Mouse (Mus musculus): ENCODE results near the gene Gm4553. TPM values are rescaled to one million over a fixed set of nuclear protein-coding genes. Genes with fewer than 3 reads are reported as not detected.
"Not testable (repeated sequence)": the region's sequence is repeated elsewhere in the genome, so short reads cannot be mapped to it uniquely, and the experiment has no call there.

Gm4553 gene
- total RNA-seq, 2 experiments from 2014 or later: not detected

GRCm38 (mm10) chr7:142143506-142144010, 22.0 kb downstream of the Gm4553 start:
- DNase-seq; intact Hi-C loops (cut with DNase I; ENCODE audit: low total_unique reads): not testable (repeated sequence)

GRCm38 (mm10) chr7:142140696-142141095, 24.8 kb downstream of the Gm4553 start:
- intact Hi-C loops (cut with DNase I; ENCODE audit: low total_unique reads): no loop called here
- DNase-seq: no peak

GRCm38 (mm10) chr7:142135934-142136333, 29.6 kb downstream of the Gm4553 start, which contains the start of gene Gm39115:
Gene Gm39115 (minus strand): TSS chr7:142136034.
- DNase-seq; intact Hi-C loops (cut with DNase I; ENCODE audit: low total_unique reads): not testable (repeated sequence)

- DNase-seq: no peak
These were observed 31.1 kb downstream of the Gm4553 start for GRCm38 (mm10) chr7:142134206-142134995.

GRCm38 (mm10) chr7:142128843-142129242, 36.7 kb downstream of the Gm4553 start:
- intact Hi-C loops (cut with DNase I; ENCODE audit: low total_unique reads): no loop called here
- no peak for DNase-seq

More at GRCm38 (mm10) chr7:142134206-142134995, 31.1 kb downstream of the Gm4553 start:
- intact Hi-C loops (cut with DNase I; ENCODE audit: low total_unique reads): no loop called here

GRCm38 (mm10) chr7:142120629-142121028, 44.9 kb downstream of the Gm4553 start, which contains the start of gene Gm45618:
Gene Gm45618 (minus strand): TSS chr7:142120729.
- not testable (repeated sequence) for DNase-seq

GRCm38 (mm10) chr7:142119632-142120031, 45.9 kb downstream of the Gm4553 start:
- no peak for DNase-seq
- intact Hi-C loops (cut with DNase I; ENCODE audit: low total_unique reads): no loop called here

More at GRCm38 (mm10) chr7:142120629-142121028, 44.9 kb downstream of the Gm4553 start, which contains the start of gene Gm45618:
- intact Hi-C loops (cut with DNase I; ENCODE audit: low total_unique reads): not testable (repeated sequence)

Other genes with a start within 250 kb of the Gm4553 start
- 10 to 100 TPM; 24.7 to 25.6 TPM for gene Tollip, start 247.2 kb downstream of the Gm4553 start, total RNA-seq (2021)
- under 1 TPM; 0.35 to 0.58 TPM for gene Brsk2, start 216.0 kb downstream of the Gm4553 start, total RNA-seq (2021)
- gene Mob2, start 104.7 kb downstream of the Gm4553 start, total RNA-seq (2021): 10 to 100 TPM; 26.6 to 32.0 TPM
- 10 to 100 TPM; 16.5 to 24.6 TPM for gene Dusp8, start 69.9 kb downstream of the Gm4553 start, total RNA-seq (2021)
- not detected for gene Gm45618, start 45.0 kb downstream of the Gm4553 start, total RNA-seq (2021)
- gene Gm39115, start 29.7 kb downstream of the Gm4553 start, total RNA-seq (2021): not detected
- gene Gm45337, start 21.1 kb downstream of the Gm4553 start, total RNA-seq (2021): not detected
- not detected for gene Gm29735, start 8.6 kb downstream of the Gm4553 start, total RNA-seq (2021)
- gene Krtap5-2, start 10.3 kb upstream of the Gm4553 start, total RNA-seq (2021): not detected
- not detected for gene Gm10153, start 24.6 kb upstream of the Gm4553 start, total RNA-seq (2021)
- not detected for gene Krtap5-3, start 35.6 kb upstream of the Gm4553 start, total RNA-seq (2021)
- gene Gm7579, start 46.1 kb upstream of the Gm4553 start, total RNA-seq (2021): not detected
- not detected for gene Krtap5-5, start 64.2 kb upstream of the Gm4553 start, total RNA-seq (2021)
- gene Gm40460, start 75.3 kb upstream of the Gm4553 start, total RNA-seq (2021): not detected
- not detected for gene Gm2431, start 92.6 kb upstream of the Gm4553 start, total RNA-seq (2021)
- gene Gm4559, start 108.6 kb upstream of the Gm4553 start, total RNA-seq (2021): not detected
- not detected for gene Krtap5-1, start 131.4 kb upstream of the Gm4553 start, total RNA-seq (2021)
- not detected for gene Krtap5-4, start 137.8 kb upstream of the Gm4553 start, total RNA-seq (2021)
- 1 to 10 TPM; 6.7 to 8.4 TPM for gene Ifitm10, start 208.0 kb upstream of the Gm4553 start, total RNA-seq (2021)
- 1 to 10 TPM; 1.0 to 4.1 TPM for gene Gm49369, start 216.9 kb upstream of the Gm4553 start, total RNA-seq (2021)
- gene Ctsd, start 222.3 kb upstream of the Gm4553 start, total RNA-seq (2021): 100 to 1,000 TPM; 268 to 284 TPM